Mouse (Mus musculus) neural tube, embryonic 13.5 days (tissue): ENCODE data around the gene Matn4. TPM values are rescaled to one million over a fixed set of nuclear protein-coding genes. Genes with fewer than 3 reads are reported as not detected.

Experiments
- ATAC-seq: fragments of 200-750 bp; cut with Nextera tagmentation; 2 replicates; pipeline ENCODE4 v1.8.0; 2017; ENCODE audit warnings: low read depth, mild to moderate bottlenecking, moderate TSS enrichment, moderate library complexity
- H3K27ac ChIP-seq: fragments of 300-500 bp; sonication (generic); replicated peaks from 2 replicates; pipeline ENCODE4 v1.5.1; 2015; ENCODE audit warnings: moderate library complexity, mild to moderate bottlenecking, inconsistent platforms
- H3K27me3 ChIP-seq: fragments of 300-500 bp; sonication (generic); 2 replicates; pipeline ENCODE4 v1.6.1; 2015; ENCODE audit warnings: mild to moderate bottlenecking, inconsistent platforms
- H3K36me3 ChIP-seq: fragments of 300-500 bp; sonication (generic); 2 replicates; pipeline ENCODE4 v1.6.1; 2015; ENCODE audit warnings: mild to moderate bottlenecking, inconsistent platforms
- H3K4me1 ChIP-seq: fragments of 300-500 bp; sonication (generic); replicated peaks from 2 replicates; pipeline ENCODE4 v1.6.1; 2015; ENCODE audit warnings: inconsistent platforms
- H3K4me2 ChIP-seq: fragments of 300-500 bp; sonication (generic); 2 replicates; pipeline ENCODE4 v1.6.1; 2015; ENCODE audit warnings: inconsistent platforms, mild to moderate bottlenecking, moderate library complexity
- H3K4me3 ChIP-seq: fragments of 300-500 bp; sonication (generic); 2 replicates; pipeline ENCODE4 v1.5.1; 2015; ENCODE audit warnings: mild to moderate bottlenecking, inconsistent platforms
- H3K9ac ChIP-seq: fragments of 300-500 bp; sonication (generic); 2 replicates; pipeline ENCODE4 v1.6.1; 2015; ENCODE audit warnings: moderate library complexity, mild to moderate bottlenecking, inconsistent platforms
- H3K9me3 ChIP-seq: fragments of 300-500 bp; sonication (generic); 2 replicates; pipeline ENCODE4 v1.6.1; 2016; ENCODE audit warnings: inconsistent platforms
- WGBS: fragments of 180-500 bp; shearing (Covaris S2); methylation state at CpG from one replicate; pipeline ENCODE4 v1.1.7; 2015; 5-methylcytosine and 5-hydroxymethylcytosine counted together
- polyA plus RNA-seq: library from polyadenylated mRNA; unstranded; fragments of >200 nt; fragmentation: Nextera tagmentation; extraction: Ambion mirVana; gene quantifications from 2 replicates; pipeline ENCODE4 v1.2.1, GENCODE M21; 2015

Gene Matn4
- polyA plus RNA-seq, 1 experiment from 2014 or later: 7.3 TPM

GRCm38 (mm10) chr2:164433278-164433895, 28.4 kb upstream of the Matn4 start:
- H3K27me3 ChIP-seq: peaks cover 14% of the 10 kb centered on the region; the same call in 1 of the 2 replicates
- H3K36me3 ChIP-seq: no peaks in the 10 kb centered on the region
- H3K4me1 ChIP-seq: peaks cover 7% of the 10 kb centered on the region; the same call in 1 of the 2 replicates
- no peak overlapping the region for H3K4me2 ChIP-seq
- no peak overlapping the region for H3K27ac ChIP-seq
- ATAC-seq: no peak
- no peak overlapping the region for H3K4me3 ChIP-seq
- 90% methylated on average over 9 of the region's 9 CpGs for WGBS
- H3K9me3 ChIP-seq: no peaks in the 10 kb centered on the region
- no peak overlapping the region for H3K9ac ChIP-seq

- no peak overlapping the region for H3K27ac ChIP-seq
- H3K4me1 ChIP-seq: peaks cover 7% of the 10 kb centered on the region; the same call in 1 of the 2 replicates
- WGBS: 38% methylated on average over 22 of the region's 22 CpGs
- H3K4me3 ChIP-seq: no peak overlapping the region
- ATAC-seq: no peak
- 0 out of 2 replicates have a peak overlapping the region, but pooled peaks have one; percentile 17 for H3K9ac ChIP-seq
- H3K27me3 ChIP-seq: peaks cover 14% of the 10 kb centered on the region; the same call in 1 of the 2 replicates
- H3K9me3 ChIP-seq: no peaks in the 10 kb centered on the region
- H3K36me3 ChIP-seq: no peaks in the 10 kb centered on the region
- H3K4me2 ChIP-seq: no peak overlapping the region
Measured at GRCm38 (mm10) chr2:164432541-164433191, 27.7 kb upstream of the Matn4 start.

- no peak for ATAC-seq
Measured at GRCm38 (mm10) chr2:164431676-164432465, 26.9 kb upstream of the Matn4 start.

GRCm38 (mm10) chr2:164430697-164431096, 25.7 kb upstream of the Matn4 start:
- H3K9ac ChIP-seq: no peak overlapping the region
- 18% methylated on average over 7 of the region's 7 CpGs for WGBS
- H3K36me3 ChIP-seq: no peaks in the 10 kb centered on the region
- H3K4me3 ChIP-seq: no peak overlapping the region
- peaks cover 14% of the 10 kb centered on the region; the same call in 1 of the 2 replicates for H3K27me3 ChIP-seq
- H3K27ac ChIP-seq: no peak overlapping the region
- H3K4me1 ChIP-seq: peaks cover 7% of the 10 kb centered on the region; the same call in 1 of the 2 replicates
- H3K9me3 ChIP-seq: no peaks in the 10 kb centered on the region
- ATAC-seq: no peak
- no peak overlapping the region for H3K4me2 ChIP-seq

More at GRCm38 (mm10) chr2:164431676-164432465, 26.9 kb upstream of the Matn4 start:
- Histone ChIP-seq H3K9me3 (no peaks in the 10 kb centered on the region), H3K27ac (no peak overlapping the region), H3K36me3 (no peaks in the 10 kb centered on the region), H3K4me2 (no peak overlapping the region), H3K4me3 (no peak overlapping the region), H3K9ac (no peak overlapping the region), H3K27me3 (peaks cover 14% of the 10 kb centered on the region; the same call in 1 of the 2 replicates), H3K4me1 (peaks cover 7% of the 10 kb centered on the region; the same call in 1 of the 2 replicates)
- 73% methylated on average over 9 of the region's 9 CpGs for WGBS

GRCm38 (mm10) chr2:164429881-164430615, 25.1 kb upstream of the Matn4 start:
- Histone ChIP-seq H3K4me2 (no peak overlapping the region), H3K4me1 (peaks cover 7% of the 10 kb centered on the region; the same call in 1 of the 2 replicates), H3K27ac (no peak overlapping the region), H3K27me3 (peaks cover 14% of the 10 kb centered on the region; the same call in 1 of the 2 replicates), H3K4me3 (no peak overlapping the region), H3K36me3 (no peaks in the 10 kb centered on the region), H3K9ac (no peak overlapping the region), H3K9me3 (no peaks in the 10 kb centered on the region)
- no peak for ATAC-seq
- 41% methylated on average over 15 of the region's 15 CpGs for WGBS

- no peak overlapping the region for H3K4me2 ChIP-seq
- 32% methylated on average over 5 of the region's 5 CpGs for WGBS
- no peak overlapping the region for H3K9ac ChIP-seq
- H3K27me3 ChIP-seq: peaks cover 14% of the 10 kb centered on the region; the same call in 1 of the 2 replicates
- no peaks in the 10 kb centered on the region for H3K36me3 ChIP-seq
- ATAC-seq: no peak
- H3K4me1 ChIP-seq: peaks cover 7% of the 10 kb centered on the region; the same call in 1 of the 2 replicates
- H3K9me3 ChIP-seq: no peaks in the 10 kb centered on the region
- no peak overlapping the region for H3K4me3 ChIP-seq
- H3K27ac ChIP-seq: no peak overlapping the region
Measured at GRCm38 (mm10) chr2:164428451-164428850, 23.5 kb upstream of the Matn4 start.

GRCm38 (mm10) chr2:164426952-164427351, 22.0 kb upstream of the Matn4 start:
- no peaks in the 10 kb centered on the region; the same call in 1 of the 2 replicates for H3K4me1 ChIP-seq
- 91% methylated on average over 5 of the region's 5 CpGs for WGBS
- peaks cover 14% of the 10 kb centered on the region; the same call in 1 of the 2 replicates for H3K27me3 ChIP-seq
- no peak overlapping the region for H3K4me3 ChIP-seq
- no peak overlapping the region for H3K9ac ChIP-seq
- no peaks in the 10 kb centered on the region for H3K9me3 ChIP-seq
- no peak for ATAC-seq
- no peak overlapping the region for H3K4me2 ChIP-seq
- no peaks in the 10 kb centered on the region for H3K36me3 ChIP-seq
- H3K27ac ChIP-seq: no peak overlapping the region

- Histone ChIP-seq H3K9me3 (no peaks in the 10 kb centered on the region), H3K27ac (no peak overlapping the region), H3K4me2 (no peak overlapping the region), H3K36me3 (no peaks in the 10 kb centered on the region), H3K27me3 (peaks cover 14% of the 10 kb centered on the region; the same call in 1 of the 2 replicates), H3K4me1 (no peaks in the 10 kb centered on the region; the same call in 1 of the 2 replicates), H3K4me3 (no peak overlapping the region), H3K9ac (no peak overlapping the region)
- 27% methylated on average over 12 of the region's 12 CpGs for WGBS
- ATAC-seq: no peak
Measured at GRCm38 (mm10) chr2:164426121-164426520, 21.2 kb upstream of the Matn4 start.

GRCm38 (mm10) chr2:164425401-164425800, 20.4 kb upstream of the Matn4 start:
- ATAC-seq: no peak
- WGBS: 81% methylated on average over 5 of the region's 5 CpGs

GRCm38 (mm10) chr2:164424406-164424805, 19.4 kb upstream of the Matn4 start:
- Histone ChIP-seq H3K4me2 (no peak overlapping the region), H3K27ac (no peak overlapping the region), H3K27me3 (peaks cover 2% of the 10 kb centered on the region; the same call in 1 of the 2 replicates), H3K36me3 (no peaks in the 10 kb centered on the region), H3K4me3 (no peak overlapping the region), H3K9ac (no peak overlapping the region), H3K9me3 (no peaks in the 10 kb centered on the region), H3K4me1 (no peaks in the 10 kb centered on the region)
- 84% methylated on average over 8 of the region's 8 CpGs for WGBS
- no peak for ATAC-seq

More at GRCm38 (mm10) chr2:164425401-164425800, 20.4 kb upstream of the Matn4 start:
- Histone ChIP-seq H3K9me3 (no peaks in the 10 kb centered on the region), H3K36me3 (no peaks in the 10 kb centered on the region), H3K4me2 (no peak overlapping the region), H3K4me1 (no peaks in the 10 kb centered on the region; the same call in 1 of the 2 replicates), H3K27me3 (peaks cover 10% of the 10 kb centered on the region; the same call in 1 of the 2 replicates), H3K27ac (no peak overlapping the region), H3K4me3 (no peak overlapping the region), H3K9ac (no peak overlapping the region)

- 88% methylated on average over 11 of the region's 11 CpGs for WGBS
- no peak overlapping the region for H3K4me2 ChIP-seq
Measured at GRCm38 (mm10) chr2:164423464-164423863, 18.5 kb upstream of the Matn4 start.

More at GRCm38 (mm10) chr2:164423464-164423863, 18.5 kb upstream of the Matn4 start:
- H3K9me3 ChIP-seq: no peaks in the 10 kb centered on the region
- H3K27ac ChIP-seq: no peak overlapping the region
- ATAC-seq: no peak
- H3K9ac ChIP-seq: no peak overlapping the region
- no peaks in the 10 kb centered on the region for H3K4me1 ChIP-seq
- H3K4me3 ChIP-seq: no peak overlapping the region
- H3K36me3 ChIP-seq: no peaks in the 10 kb centered on the region
- H3K27me3 ChIP-seq: no peaks in the 10 kb centered on the region
